Mouse (Mus musculus) kidney, adult 9 months (tissue): ENCODE measurements around the gene Upp2.

Experiments used
- DNase-seq: peaks from one replicate; pipeline ENCODE4 v3.0.0; 2022

Upp2 gene

GRCm38 (mm10) chr2:58625186-58625585, 58.1 kb downstream of the Upp2 start:
- DNase-seq: no peak

GRCm38 (mm10) chr2:58625681-58626080, 58.6 kb downstream of the Upp2 start:
- DNase-seq: no peak

- DNase-seq: no peak
These were observed 59.2 kb downstream of the Upp2 start for GRCm38 (mm10) chr2:58626136-58626769.

- no peak for DNase-seq
These were observed 60.9 kb downstream of the Upp2 start for GRCm38 (mm10) chr2:58627981-58628380.

DNA sequence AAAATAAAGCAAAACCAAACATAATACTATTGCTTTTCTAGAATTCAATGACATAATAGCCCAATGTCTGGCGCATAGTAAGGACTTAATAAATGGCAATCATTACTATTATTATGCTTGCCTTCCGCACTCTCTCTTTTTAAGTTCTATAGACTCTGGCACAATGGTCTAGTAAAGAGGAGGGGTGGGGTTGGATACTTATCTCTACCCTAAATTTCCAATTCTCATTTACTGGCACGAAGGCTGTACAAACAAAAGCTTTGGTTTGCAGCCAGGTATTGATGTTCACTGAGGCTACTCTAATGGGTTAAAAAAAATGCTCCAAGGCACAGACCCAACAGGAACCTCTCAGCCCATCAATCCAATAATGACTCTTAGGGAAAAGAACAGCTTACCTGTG, 61.9 kb downstream of the Upp2 start:
- DNase-seq: no peak

GRCm38 (mm10) chr2:58629440-58629839, 62.3 kb downstream of the Upp2 start:
- no peak for DNase-seq

GRCm38 (mm10) chr2:58633791-58634190, 66.7 kb downstream of the Upp2 start:
- DNase-seq: no peak

DNA sequence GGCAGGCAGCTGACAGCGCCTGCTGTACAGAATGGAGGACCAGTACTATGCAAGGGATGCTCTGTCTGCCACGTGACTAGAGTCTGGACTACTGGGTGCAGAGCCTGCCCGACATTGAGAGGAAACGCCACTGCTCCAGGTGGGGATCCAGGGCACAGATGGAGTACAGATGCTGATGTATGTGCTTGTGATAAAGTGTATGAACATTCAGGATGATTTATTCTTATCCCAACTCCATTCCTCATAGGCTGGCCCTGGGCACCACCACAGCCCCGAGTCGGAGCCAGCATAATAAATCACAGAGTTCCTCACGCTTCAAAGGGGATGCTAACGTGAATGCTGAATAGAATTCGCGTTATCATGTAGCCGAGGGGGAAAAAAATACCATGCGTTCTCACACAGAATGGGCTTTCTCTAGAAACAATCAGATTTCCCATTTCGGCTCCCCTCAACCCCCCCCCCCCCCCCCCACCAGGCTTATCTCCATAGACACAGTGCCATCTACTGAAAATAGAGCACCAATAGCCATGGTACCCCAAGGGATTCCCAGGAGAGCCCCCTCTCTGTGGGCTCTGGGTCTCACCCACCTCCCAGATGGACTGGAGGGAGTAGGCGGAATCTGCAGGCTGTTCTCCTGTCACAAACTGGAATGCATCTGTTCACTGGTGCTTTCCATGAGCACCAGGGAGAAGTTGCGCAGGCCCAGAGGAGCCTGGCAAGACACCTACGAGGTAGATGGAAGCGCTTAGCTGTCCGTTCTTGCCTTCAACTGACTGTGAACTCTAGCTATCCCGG, 74.9 kb downstream of the Upp2 start:
- no peak for DNase-seq

- no peak for DNase-seq
These were observed 78.6 kb downstream of the Upp2 start for GRCm38 (mm10) chr2:58645667-58646066.

- DNase-seq: no peak
These were observed 88.1 kb downstream of the Upp2 start for GRCm38 (mm10) chr2:58655169-58655568.

GRCm38 (mm10) chr2:58656959-58657358, 89.9 kb downstream of the Upp2 start:
- no peak for DNase-seq

DNA sequence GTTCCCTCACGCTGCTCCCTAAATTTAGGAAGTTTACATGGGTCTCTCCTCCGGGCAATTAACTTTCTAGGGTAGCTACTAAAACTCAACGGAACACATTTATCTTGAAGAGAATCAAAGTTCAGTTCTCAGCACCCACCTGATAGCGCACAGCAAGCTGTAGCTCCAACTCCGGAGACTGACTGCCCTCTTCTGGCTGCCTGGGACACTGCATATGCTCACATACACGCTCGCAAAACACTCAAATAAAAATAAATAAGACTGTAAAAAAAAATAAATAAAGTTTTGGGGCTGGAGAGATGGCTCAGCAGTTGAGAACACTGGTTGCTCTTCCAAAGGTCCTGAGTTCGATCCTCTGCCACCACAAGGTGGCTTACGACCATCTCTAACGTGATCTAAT, 90.8 kb downstream of the Upp2 start:
- no peak for DNase-seq

DNA sequence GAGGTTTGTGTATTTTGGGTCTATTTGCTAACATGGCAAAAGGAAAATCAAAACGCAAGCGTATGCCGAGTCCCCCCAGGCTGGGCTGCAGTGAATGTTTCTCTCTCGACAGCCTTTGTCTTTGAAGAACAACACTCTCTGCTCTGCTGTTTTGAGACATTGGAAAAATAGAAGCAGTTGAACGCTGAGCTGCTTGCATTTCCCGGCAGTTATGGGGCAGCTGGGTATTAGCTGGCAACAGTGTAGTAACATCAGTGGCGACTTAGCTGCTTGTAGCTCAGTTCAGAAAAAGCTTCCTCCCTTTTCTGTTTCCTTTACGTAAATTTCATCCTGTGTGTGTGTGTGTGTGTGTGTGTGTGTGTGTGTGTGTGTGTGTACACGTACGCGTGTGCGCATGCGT, 93.5 kb downstream of the Upp2 start:
- no peak for DNase-seq

- DNase-seq: no peak
These were observed 94.0 kb downstream of the Upp2 start for GRCm38 (mm10) chr2:58661116-58661515.

- DNase-seq: no peak
These were observed 95.6 kb downstream of the Upp2 start for GRCm38 (mm10) chr2:58662661-58663060.

- DNase-seq: no peak
These were observed 96.5 kb downstream of the Upp2 start for GRCm38 (mm10) chr2:58663404-58664120.

DNA sequence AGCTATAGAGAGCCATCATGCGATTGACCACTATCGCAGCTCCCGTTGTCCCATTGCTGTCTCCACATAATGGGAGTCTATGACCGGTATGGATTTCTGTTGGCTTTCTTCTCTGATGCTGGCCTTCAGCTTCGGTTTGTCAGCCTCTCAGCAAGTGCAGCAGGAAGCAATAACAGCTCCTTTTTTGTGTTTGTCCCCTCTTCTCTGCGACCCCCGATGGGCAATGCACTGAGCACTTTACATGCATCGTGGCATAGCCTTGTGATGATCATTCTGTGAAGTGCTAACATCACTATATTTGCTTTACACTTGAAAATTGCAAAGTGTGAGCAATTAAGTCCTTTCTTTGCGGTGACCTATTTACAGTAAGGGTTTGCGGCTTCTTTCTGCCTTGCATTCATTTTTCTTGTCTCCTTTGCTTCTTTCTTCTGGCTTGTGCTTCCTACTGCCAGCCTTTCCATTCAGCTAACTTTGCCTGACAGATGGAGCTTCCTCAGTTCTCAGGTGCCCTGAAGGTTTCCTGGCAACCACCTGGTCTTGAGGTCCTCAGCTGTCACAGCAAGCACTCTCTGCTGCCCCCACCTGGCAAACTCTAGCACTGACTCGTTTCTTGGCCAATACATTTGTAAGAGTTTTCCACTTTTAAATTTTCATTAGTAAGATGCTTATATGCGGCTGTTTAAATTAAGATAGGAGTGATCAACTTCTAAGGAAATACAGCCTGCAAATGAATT, 98.2 kb downstream of the Upp2 start:
- DNase-seq: peak; percentile 75

DNA sequence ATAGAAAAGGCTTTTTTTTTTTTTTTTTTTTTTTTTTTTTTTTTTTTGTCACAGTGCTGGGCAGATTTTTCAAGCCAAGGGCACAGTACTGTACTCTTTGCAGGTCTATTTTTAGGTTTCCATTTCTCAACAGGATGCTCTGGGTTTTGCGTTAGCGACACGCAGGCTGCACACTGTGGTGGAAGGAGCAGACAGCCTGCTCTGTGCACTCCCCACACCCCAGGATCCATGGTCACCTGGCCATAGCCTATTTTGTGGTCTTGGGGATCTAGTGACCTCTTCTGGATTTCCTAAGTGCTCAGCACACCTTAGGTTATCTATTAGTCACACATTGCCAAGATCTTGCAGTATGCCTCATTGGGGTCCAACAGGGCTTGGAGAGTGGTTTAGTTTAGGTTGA, 100.2 kb downstream of the Upp2 start:
- no peak for DNase-seq

DNA sequence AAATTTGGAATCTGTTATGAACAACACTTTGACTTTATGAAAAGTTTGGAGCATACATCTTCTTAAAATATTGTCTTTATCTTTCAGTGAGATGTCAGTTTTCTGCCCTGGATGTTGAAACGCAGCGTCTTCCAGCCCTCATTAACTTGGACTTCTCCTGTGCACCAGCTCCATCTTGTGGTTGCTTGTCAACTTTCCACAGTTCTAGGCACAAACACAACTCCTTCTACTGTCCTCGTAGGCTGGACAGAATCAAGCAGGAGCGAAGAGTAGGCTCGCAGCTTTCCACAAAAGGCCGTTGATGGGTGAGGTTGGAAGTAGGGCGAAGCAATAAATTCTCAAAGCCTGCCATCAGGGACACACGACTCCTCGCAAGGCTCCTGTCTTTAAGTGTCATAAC, 100.9 kb downstream of the Upp2 start:
- peak; percentile 65 for DNase-seq

- no peak for DNase-seq
These were observed 102.0 kb downstream of the Upp2 start for GRCm38 (mm10) chr2:58669114-58669513.

- DNase-seq: no peak
These were observed 105.4 kb downstream of the Upp2 start for GRCm38 (mm10) chr2:58672520-58672919.

GRCm38 (mm10) chr2:58679968-58680367, 112.9 kb downstream of the Upp2 start:
- DNase-seq: no peak

DNA sequence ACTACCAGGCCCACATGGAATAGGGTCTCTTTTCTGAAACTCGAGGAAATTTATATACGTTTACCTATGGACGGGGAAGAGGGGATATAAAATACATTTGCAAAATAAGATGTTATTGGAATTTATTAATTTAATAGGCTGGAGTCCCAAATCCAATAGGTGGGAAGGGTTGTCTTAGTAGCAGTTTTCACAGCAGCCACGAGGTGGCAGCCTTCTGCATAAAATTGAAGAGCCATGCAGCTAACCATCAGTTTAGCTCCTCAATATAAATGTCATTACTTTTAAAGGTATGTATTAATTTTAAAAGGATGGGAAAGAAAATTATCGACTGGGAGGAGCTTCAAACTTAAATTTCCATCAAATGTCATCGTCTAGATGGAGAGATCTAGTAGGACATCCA, 113.7 kb downstream of the Upp2 start:
- DNase-seq: peak; percentile 62
